Mouse (Mus musculus): ENCODE measurements around the gene Aqp8. TPM values are rescaled to one million over a fixed set of nuclear protein-coding genes. Genes with fewer than 3 reads are reported as not detected.

The Aqp8 gene
- total and polyA plus RNA-seq, 2 experiments, result 128 to 272 TPM

GRCm38 (mm10) chr7:123449676-123450075, 12.4 kb upstream of the Aqp8 start:
- Histone ChIP-seq H3K36me3 (ENCODE audit: control insufficient read depth, insufficient read depth, low read length) (no peaks in the 10 kb centered on the region), H3K79me2 (ENCODE audit: control insufficient read depth, insufficient read depth, low read length) (no peaks in the 10 kb centered on the region), H3K27me3 (ENCODE audit: control insufficient read depth, insufficient read depth, low read length) (no peaks in the 10 kb centered on the region), H3K4me3 (ENCODE audit: insufficient read depth, low read depth, low read length) (no peak overlapping the region), H3K27ac (replicated peaks; ENCODE audit: insufficient read depth, low read depth, low read length) (no peak overlapping the region), H3K9ac (ENCODE audit: low read depth, low read length) (no peak overlapping the region), H3K4me1 (ENCODE audit: control insufficient read depth, insufficient read depth, low read length) (peaks cover 8% of the 10 kb centered on the region)
- TF ChIP-seq CTCF (IDR thresholded peaks at IDR 0.05; ENCODE audit: low read depth, low read length) (no peak), POLR2A (IDR thresholded peaks at IDR 0.05; ENCODE audit: extremely low read depth, insufficient read depth, low read length) (no peak)
- 87% methylated on average over 10 of the region's 10 CpGs for WGBS
- DNase-seq (ENCODE audit: extremely low read depth, low read depth, low spot score), result no peak

DNA sequence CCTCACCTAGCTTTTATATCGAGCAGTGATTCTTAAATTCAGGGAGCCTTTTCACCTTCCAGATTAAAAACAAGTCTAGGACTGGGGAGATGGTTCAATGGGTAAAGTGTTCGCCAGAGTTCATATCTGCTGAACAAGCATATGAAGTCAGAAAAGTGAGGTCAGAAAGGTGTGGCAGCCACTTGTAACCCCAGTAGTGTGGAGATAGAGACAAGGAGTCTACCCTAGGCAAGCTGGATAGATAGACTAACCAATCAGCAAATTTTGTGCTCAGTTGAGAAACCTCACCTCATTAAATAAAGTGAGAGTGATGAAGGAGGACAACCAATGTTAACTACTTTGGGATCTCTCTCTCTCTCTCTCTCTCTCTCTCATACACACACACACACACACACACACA, 11.6 kb upstream of the Aqp8 start:
- no peaks in the 10 kb centered on the region for H3K36me3 ChIP-seq (ENCODE audit: control insufficient read depth, insufficient read depth, low read length)
- no peak for DNase-seq (ENCODE audit: extremely low read depth, low read depth, low spot score)
- H3K27me3 ChIP-seq (ENCODE audit: control insufficient read depth, insufficient read depth, low read length), result no peaks in the 10 kb centered on the region
- WGBS, result 97% methylated on average over 2 of the region's 2 CpGs
- TF ChIP-seq POLR2A (IDR thresholded peaks at IDR 0.05; ENCODE audit: extremely low read depth, insufficient read depth, low read length) (no peak), CTCF (IDR thresholded peaks at IDR 0.05; ENCODE audit: low read depth, low read length) (no peak)
- H3K4me1 ChIP-seq (ENCODE audit: control insufficient read depth, insufficient read depth, low read length), result peaks cover 8% of the 10 kb centered on the region
- no peak overlapping the region for H3K4me3 ChIP-seq (ENCODE audit: insufficient read depth, low read depth, low read length)
- no peak overlapping the region for H3K27ac ChIP-seq (replicated peaks; ENCODE audit: insufficient read depth, low read depth, low read length)
- no peak overlapping the region for H3K9ac ChIP-seq (ENCODE audit: low read depth, low read length)
- no peaks in the 10 kb centered on the region for H3K79me2 ChIP-seq (ENCODE audit: control insufficient read depth, insufficient read depth, low read length)

DNA sequence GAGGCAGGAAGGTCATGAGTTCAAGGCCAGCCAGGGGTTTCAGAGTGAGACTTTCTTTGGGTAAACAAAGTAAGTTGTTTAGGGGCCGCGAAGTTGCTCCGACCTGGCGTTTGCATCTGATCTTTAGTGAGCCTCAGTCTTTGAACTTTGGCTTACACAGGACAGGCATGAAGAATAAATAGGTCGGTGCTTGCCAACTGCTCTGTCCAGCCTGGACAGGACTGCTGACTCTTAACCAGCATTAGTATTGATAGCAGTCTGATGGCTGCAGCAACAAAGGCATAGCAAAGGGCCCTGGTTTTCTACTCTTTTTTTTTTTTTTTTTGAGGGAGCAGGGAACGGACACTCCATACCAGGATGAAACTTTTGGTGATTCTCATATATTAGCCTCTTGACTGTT, 9.5 kb upstream of the Aqp8 start:
- no peaks in the 10 kb centered on the region for H3K27me3 ChIP-seq (ENCODE audit: control insufficient read depth, insufficient read depth, low read length)
- H3K4me3 ChIP-seq (ENCODE audit: insufficient read depth, low read depth, low read length), result no peak overlapping the region
- H3K36me3 ChIP-seq (ENCODE audit: control insufficient read depth, insufficient read depth, low read length), result no peaks in the 10 kb centered on the region
- peak overlapping the region; percentile 62 for H3K27ac ChIP-seq (replicated peaks; ENCODE audit: insufficient read depth, low read depth, low read length)
- peaks cover 8% of the 10 kb centered on the region for H3K4me1 ChIP-seq (ENCODE audit: control insufficient read depth, insufficient read depth, low read length)
- H3K79me2 ChIP-seq (ENCODE audit: control insufficient read depth, insufficient read depth, low read length), result no peaks in the 10 kb centered on the region
- 7% methylated on average over 6 of the region's 6 CpGs for WGBS
- H3K9ac ChIP-seq (ENCODE audit: low read depth, low read length), result no peak overlapping the region
- TF ChIP-seq POLR2A (IDR thresholded peaks at IDR 0.05; ENCODE audit: extremely low read depth, insufficient read depth, low read length) (no peak), CTCF (IDR thresholded peaks at IDR 0.05; ENCODE audit: low read depth, low read length) (no peak)
- DNase-seq (ENCODE audit: extremely low read depth, low read depth, low spot score), result peak; percentile 95

DNA sequence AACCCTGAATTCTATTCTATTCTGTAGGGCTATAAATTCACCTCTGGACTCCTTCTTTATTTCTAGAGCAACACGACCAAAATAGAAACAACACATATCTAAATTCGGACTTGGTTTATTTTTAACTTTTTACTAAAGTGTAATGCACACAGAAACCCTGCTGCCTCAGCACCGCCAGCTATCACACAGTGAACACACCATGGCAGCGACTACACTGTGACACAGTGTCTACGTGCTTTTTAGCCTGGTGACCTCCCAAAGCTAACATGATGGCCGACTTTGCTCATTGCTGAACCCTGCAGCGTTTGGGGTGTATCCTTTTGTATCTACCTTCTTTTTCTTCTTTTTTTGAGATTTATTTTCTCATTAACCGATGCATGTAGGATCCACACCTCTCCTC, 9.0 kb upstream of the Aqp8 start:
- Histone ChIP-seq H3K27ac (replicated peaks; ENCODE audit: insufficient read depth, low read depth, low read length) (peak overlapping the region; percentile 62), H3K27me3 (ENCODE audit: control insufficient read depth, insufficient read depth, low read length) (no peaks in the 10 kb centered on the region), H3K36me3 (ENCODE audit: control insufficient read depth, insufficient read depth, low read length) (no peaks in the 10 kb centered on the region), H3K4me1 (ENCODE audit: control insufficient read depth, insufficient read depth, low read length) (peaks cover 8% of the 10 kb centered on the region), H3K9ac (ENCODE audit: low read depth, low read length) (no peak overlapping the region), H3K4me3 (ENCODE audit: insufficient read depth, low read depth, low read length) (no peak overlapping the region), H3K79me2 (ENCODE audit: control insufficient read depth, insufficient read depth, low read length) (no peaks in the 10 kb centered on the region)
- DNase-seq (ENCODE audit: extremely low read depth, low read depth, low spot score), result peak; percentile 81
- TF ChIP-seq POLR2A (IDR thresholded peaks at IDR 0.05; ENCODE audit: extremely low read depth, insufficient read depth, low read length) (no peak), CTCF (IDR thresholded peaks at IDR 0.05; ENCODE audit: low read depth, low read length) (no peak)
- 25% methylated on average over 8 of the region's 8 CpGs for WGBS

- H3K27ac ChIP-seq (replicated peaks; ENCODE audit: insufficient read depth, low read depth, low read length), result no peak overlapping the region
- peak; percentile 46 for DNase-seq (ENCODE audit: extremely low read depth, low read depth, low spot score)
- no peaks in the 10 kb centered on the region for H3K27me3 ChIP-seq (ENCODE audit: control insufficient read depth, insufficient read depth, low read length)
- H3K9ac ChIP-seq (ENCODE audit: low read depth, low read length), result no peak overlapping the region
- TF ChIP-seq POLR2A (IDR thresholded peaks at IDR 0.05; ENCODE audit: extremely low read depth, insufficient read depth, low read length), result no peak
- no peak for TF ChIP-seq CTCF (IDR thresholded peaks at IDR 0.05; ENCODE audit: low read depth, low read length)
- H3K36me3 ChIP-seq (ENCODE audit: control insufficient read depth, insufficient read depth, low read length), result no peaks in the 10 kb centered on the region
- no peak overlapping the region for H3K4me3 ChIP-seq (ENCODE audit: insufficient read depth, low read depth, low read length)
- WGBS, result 54% methylated on average over 3 of the region's 3 CpGs
- no peaks in the 10 kb centered on the region for H3K79me2 ChIP-seq (ENCODE audit: control insufficient read depth, insufficient read depth, low read length)
- peaks cover 8% of the 10 kb centered on the region for H3K4me1 ChIP-seq (ENCODE audit: control insufficient read depth, insufficient read depth, low read length)
These were observed 7.0 kb upstream of the Aqp8 start for GRCm38 (mm10) chr7:123455088-123455487.

DNA sequence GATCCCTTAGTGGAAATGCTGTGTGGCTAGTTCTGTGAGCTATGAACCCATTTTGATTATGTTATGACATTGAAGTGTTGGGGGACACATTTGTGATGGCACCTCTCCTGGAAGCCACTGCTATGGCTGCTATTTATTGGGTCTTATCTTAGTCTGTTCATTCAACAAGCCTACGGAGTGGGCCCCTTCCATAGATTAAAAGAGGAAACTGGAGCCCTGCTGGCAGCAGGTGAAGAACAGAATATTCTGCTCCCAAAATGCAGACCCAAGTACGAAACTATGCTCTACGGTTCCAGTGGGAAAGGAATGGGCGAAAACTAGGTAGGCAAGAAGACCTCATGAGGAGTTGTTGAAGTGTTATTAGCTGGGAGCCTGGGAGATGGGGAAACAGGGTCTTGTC, 3.8 kb upstream of the Aqp8 start:
- no peak for DNase-seq (ENCODE audit: extremely low read depth, low read depth, low spot score)
- Histone ChIP-seq H3K79me2 (ENCODE audit: control insufficient read depth, insufficient read depth, low read length) (no peaks in the 10 kb centered on the region), H3K9ac (ENCODE audit: low read depth, low read length) (no peak overlapping the region), H3K27ac (replicated peaks; ENCODE audit: insufficient read depth, low read depth, low read length) (no peak overlapping the region), H3K27me3 (ENCODE audit: control insufficient read depth, insufficient read depth, low read length) (no peaks in the 10 kb centered on the region), H3K4me3 (ENCODE audit: insufficient read depth, low read depth, low read length) (no peak overlapping the region), H3K36me3 (ENCODE audit: control insufficient read depth, insufficient read depth, low read length) (no peaks in the 10 kb centered on the region), H3K4me1 (ENCODE audit: control insufficient read depth, insufficient read depth, low read length) (peaks cover 6% of the 10 kb centered on the region)
- WGBS, result 92% methylated on average over 4 of the region's 4 CpGs
- no peak for TF ChIP-seq POLR2A (IDR thresholded peaks at IDR 0.05; ENCODE audit: extremely low read depth, insufficient read depth, low read length)
- TF ChIP-seq CTCF (IDR thresholded peaks at IDR 0.05; ENCODE audit: low read depth, low read length), result no peak
